Mouse (Mus musculus) MEL (cell line): ENCODE measurements around the gene Myzap. TPM values are rescaled to one million over a fixed set of nuclear protein-coding genes. Genes with fewer than 3 reads are reported as not detected.

Experiments
- DNase-seq: peaks from one replicate; pipeline ENCODE4 v3.0.0; 2011; ENCODE audit warnings: low read depth, low spot score
- H3K27ac ChIP-seq: 2 replicates; pipeline ENCODE4 v1.5.1; 2012; ENCODE audit warnings: low read depth, mild to moderate bottlenecking, control low read depth, low read length, moderate library complexity; ENCODE audit not compliant: control insufficient read depth
- H3K27me3 ChIP-seq, 2 experiments: fragments of 150-350 bp in 1 of 2; sonication (generic) in 1 of 2; 2 replicates each; pipeline ENCODE4 v1.6.1; 2012; ENCODE audit warnings: low read length in 2 of 2, mild to moderate bottlenecking in 2 of 2, improper control_type of control experiment in 1 of 2, moderate library complexity in 1 of 2; ENCODE audit not compliant: insufficient read depth in 2 of 2, control insufficient read depth in 1 of 2
- H3K36me3 ChIP-seq, 2 experiments: 2 replicates each; pipeline ENCODE4 v1.6.1; 2012 to 2014; ENCODE audit warnings: low read length in 2 of 2, improper control_type of control experiment in 1 of 2, inconsistent platforms in 1 of 2, mild to moderate bottlenecking in 1 of 2; ENCODE audit not compliant: insufficient read depth in 2 of 2, control insufficient read depth in 1 of 2
- H3K4me1 ChIP-seq, 2 experiments: fragments of 150-350 bp in 1 of 2; sonication (generic) in 1 of 2; 2 replicates each; pipeline ENCODE4 v1.6.1; 2012; ENCODE audit warnings: low read length in 2 of 2, improper control_type of control experiment in 1 of 2, mild to moderate bottlenecking in 1 of 2; ENCODE audit not compliant: insufficient read depth in 2 of 2, control insufficient read depth in 1 of 2
- H3K4me3 ChIP-seq, 2 experiments: fragments of 150-350 bp in 1 of 2; sonication (generic) in 1 of 2; 2 replicates each; pipeline ENCODE4 v1.5.1; 2012; ENCODE audit warnings: low read depth in 2 of 2, low read length in 2 of 2, mild to moderate bottlenecking in 2 of 2, moderate library complexity in 2 of 2, control low read depth in 1 of 2, improper control_type of control experiment in 1 of 2; ENCODE audit not compliant: control insufficient read depth in 1 of 2, insufficient read depth in 1 of 2
- H3K79me2 ChIP-seq: 2 replicates; pipeline ENCODE4 v1.6.1; 2012; ENCODE audit warnings: mild to moderate bottlenecking, low read length, moderate library complexity; ENCODE audit not compliant: control insufficient read depth, poor library complexity, insufficient read depth
- H3K9ac ChIP-seq: 2 replicates; pipeline ENCODE4 v1.6.1; 2012; ENCODE audit warnings: low read depth, mild to moderate bottlenecking, control low read depth, low read length, moderate library complexity; ENCODE audit not compliant: control insufficient read depth, poor library complexity, severe bottlenecking
- H3K9me3 ChIP-seq: fragments of 150-350 bp; sonication (generic); replicated peaks from 2 replicates; pipeline ENCODE4 v1.6.1; 2012; ENCODE audit warnings: mild to moderate bottlenecking, low read length, improper control_type of control experiment, moderate library complexity; ENCODE audit not compliant: insufficient read depth
- CHD2 ChIP-seq: IDR thresholded peaks from 2 replicates; pipeline ENCODE4 v1.6.1; 2011; ENCODE audit warnings: low read length, improper control_type of control experiment
- E2F4 ChIP-seq: IDR thresholded peaks from 2 replicates; pipeline ENCODE4 v1.6.1; 2011; ENCODE audit warnings: low read depth, low read length, improper control_type of control experiment, borderline replicate concordance
- ELF1 ChIP-seq: IDR thresholded peaks from 2 replicates; pipeline ENCODE4 v1.6.1; 2014; ENCODE audit warnings: low read depth, mild to moderate bottlenecking, inconsistent platforms, low read length, improper control_type of control experiment, moderate library complexity
- ETS1 ChIP-seq: IDR thresholded peaks from 2 replicates; pipeline ENCODE4 v1.6.1; 2012; ENCODE audit warnings: low read depth, mild to moderate bottlenecking, inconsistent platforms, low read length, improper control_type of control experiment, moderate library complexity
- JUND ChIP-seq: IDR thresholded peaks from 2 replicates; pipeline ENCODE4 v1.6.1; 2011; ENCODE audit warnings: low read depth, mild to moderate bottlenecking, improper control_type of control experiment, low read length
- KAT2A ChIP-seq: conservative IDR thresholded peaks from 2 replicates; pipeline ENCODE4 v1.6.1; 2012; ENCODE audit warnings: low read depth, low read length, improper control_type of control experiment, inconsistent platforms
- MAFK ChIP-seq: IDR thresholded peaks from 2 replicates; pipeline ENCODE4 v1.6.1; 2011; ENCODE audit warnings: low read depth, mild to moderate bottlenecking, low read length, improper control_type of control experiment, borderline replicate concordance
- MAZ ChIP-seq: IDR thresholded peaks from 2 replicates; pipeline ENCODE4 v1.6.1; 2012; ENCODE audit warnings: low read depth, mild to moderate bottlenecking, inconsistent platforms, low read length, improper control_type of control experiment
- MYB ChIP-seq: IDR thresholded peaks from 2 replicates; pipeline ENCODE4 v1.6.1; 2011; ENCODE audit warnings: mild to moderate bottlenecking, low read depth, low read length, improper control_type of control experiment
- NELFE ChIP-seq: IDR thresholded peaks from 2 replicates; pipeline ENCODE4 v1.6.1; 2011; ENCODE audit warnings: low read depth, low read length, improper control_type of control experiment
- NRF1 ChIP-seq: IDR thresholded peaks from 2 replicates; pipeline ENCODE4 v1.6.1; 2014; ENCODE audit warnings: low read depth, mild to moderate bottlenecking, inconsistent platforms, low read length, improper control_type of control experiment, moderate library complexity; ENCODE audit not compliant: poor library complexity, insufficient read depth, severe bottlenecking
- SIN3A ChIP-seq: IDR thresholded peaks from 2 replicates; pipeline ENCODE4 v1.6.1; 2012; ENCODE audit warnings: low read length, improper control_type of control experiment, inconsistent platforms
- SMC3 ChIP-seq: IDR thresholded peaks from 2 replicates; pipeline ENCODE4 v1.6.1; 2011; ENCODE audit warnings: low read depth, low read length, improper control_type of control experiment
- TAL1 ChIP-seq: IDR thresholded peaks from 2 replicates; pipeline ENCODE4 v1.6.1; 2012; ENCODE audit warnings: mild to moderate bottlenecking, inconsistent platforms, low read length, moderate library complexity, mixed read lengths
- TCF12 ChIP-seq: IDR thresholded peaks from 2 replicates; pipeline ENCODE4 v1.6.1; 2014; ENCODE audit warnings: low read depth, mild to moderate bottlenecking, inconsistent platforms, low read length, improper control_type of control experiment, moderate library complexity
- USF1 ChIP-seq: IDR thresholded peaks from 2 replicates; pipeline ENCODE4 v1.6.1; 2014; ENCODE audit warnings: low read depth, mild to moderate bottlenecking, inconsistent platforms, low read length, improper control_type of control experiment, moderate library complexity
- ZC3H11A ChIP-seq: IDR thresholded peaks from 2 replicates; pipeline ENCODE4 v1.6.1; 2012; ENCODE audit warnings: low read depth, mild to moderate bottlenecking, inconsistent platforms, low read length, improper control_type of control experiment
- ZKSCAN1 ChIP-seq: IDR thresholded peaks from 2 replicates; pipeline ENCODE4 v1.6.1; 2012; ENCODE audit warnings: low read depth, mild to moderate bottlenecking, inconsistent platforms, low read length, improper control_type of control experiment, moderate library complexity
- ZMIZ1 ChIP-seq: IDR thresholded peaks from 2 replicates; pipeline ENCODE4 v1.6.1; 2012; ENCODE audit warnings: low read depth, mild to moderate bottlenecking, inconsistent platforms, low read length, improper control_type of control experiment, moderate library complexity
- ZNF384 ChIP-seq: IDR thresholded peaks from 2 replicates; pipeline ENCODE4 v1.6.1; 2012; ENCODE audit warnings: low read depth, mild to moderate bottlenecking, inconsistent platforms, low read length, improper control_type of control experiment
- polyA plus RNA-seq, 2 experiments: library from polyadenylated mRNA; stranded (reverse) in 1 of 2; unstranded in 1 of 2; fragments of >175 nt in 1 of 2; fragments of >200 nt in 1 of 2; gene quantifications; 2 replicates each; pipeline versions ENCODE4 v1.2.1 to v1.2.4; 2012; ENCODE audit warnings: low replicate concordance in 2 of 2, low read depth in 1 of 2; ENCODE audit not compliant: insufficient read length in 2 of 2, insufficient read depth in 1 of 2, missing spikeins in 1 of 2
- total RNA-seq: library from RNA; depleted of rRNA; stranded (reverse); fragments of 300-350 nt; gene quantifications from 2 replicates; pipeline ENCODE4 v1.2.3, GENCODE M21; 2012

Gene Myzap
- total and polyA plus RNA-seq, 3 experiments, result 0.06 TPM; not detected in 2

- H3K4me1 ChIP-seq, result peaks cover 4 to 8% of the 10 kb centered on the region in 2 experiments
- no peaks in the 10 kb centered on the region for H3K36me3 ChIP-seq
- TF ChIP-seq JUND (no peak), E2F4 (no peak), KAT2A (no peak), CHD2 (no peak), SMC3 (no peak), USF1 (no peak), ZKSCAN1 (no peak), ZMIZ1 (no peak), ETS1 (no peak), SIN3A (no peak), NELFE (no peak), ZNF384 (no peak), MAFK (no peak)
- H3K9me3 ChIP-seq, result no peaks in the 10 kb centered on the region
- peaks cover 3 to 5% of the 10 kb centered on the region in 2 experiments; a peak in 3 of 4 replicates for H3K27me3 ChIP-seq
- H3K4me3 ChIP-seq, result no peak overlapping the region
- DNase-seq, result no peak
- no peak overlapping the region for H3K9ac ChIP-seq
- H3K27ac ChIP-seq, result no peak overlapping the region
- no peaks in the 10 kb centered on the region for H3K79me2 ChIP-seq
Observed at GRCm38 (mm10) chr9:71596888-71597287, 4.7 kb upstream of the Myzap start.

GRCm38 (mm10) chr9:71592577-71593285 lies 571 bp upstream of the Myzap start:
- no peak for DNase-seq
- Histone ChIP-seq H3K36me3 (no peaks in the 10 kb centered on the region), H3K27me3 (peaks cover 2 to 3% of the 10 kb centered on the region in 2 experiments; a peak in 2 of 4 replicates), H3K9ac (no peak overlapping the region), H3K4me1 (peaks cover 4 to 15% of the 10 kb centered on the region in 2 experiments), H3K79me2 (no peaks in the 10 kb centered on the region), H3K9me3 (no peaks in the 10 kb centered on the region), H3K4me3 (no peak overlapping the region), H3K27ac (no peak overlapping the region)
- TF ChIP-seq TAL1, result no peak
- no peak for TF ChIP-seq E2F4
- no peak for TF ChIP-seq MAZ
- no peak for TF ChIP-seq ELF1
- no peak for TF ChIP-seq TCF12
- TF ChIP-seq ZC3H11A, result no peak
- TF ChIP-seq NELFE, result no peak
- no peak for TF ChIP-seq MYB
- TF ChIP-seq MAFK, result no peak
- no peak for TF ChIP-seq NRF1
